In the genomic region with DNA sequence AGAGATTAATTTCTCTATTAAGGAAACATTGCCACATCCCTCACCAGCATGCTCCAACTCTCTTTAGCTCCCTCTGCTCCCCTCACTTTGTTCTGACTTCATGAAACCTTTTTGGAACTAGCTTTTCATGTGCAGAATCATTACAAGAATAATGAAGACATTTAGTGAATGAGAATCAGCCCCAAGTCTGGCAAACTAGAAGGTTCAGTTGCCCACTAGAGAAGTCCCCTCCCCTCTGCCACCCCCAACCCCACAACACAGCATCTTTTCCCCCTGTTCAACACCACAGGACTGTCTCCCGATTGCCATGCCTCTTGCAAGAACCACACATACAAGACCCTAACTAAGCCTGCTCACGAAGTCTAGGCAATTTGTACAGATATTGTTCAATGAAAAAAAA, we compare ENCODE assay signal across 11 mouse cellular contexts.
DNase-seq lines count a peak whose midpoint lies in the region; ATAC-seq and TF ChIP-seq lines count a peak whose summit lies in the region.
"Had no signal": no experiment of that assay in that cellular context is flagged by ENCODE, and none has a peak within 500 bp of the region (broad histone marks: within the 10 kb centered on the region; RNA-seq: fewer than 3 reads in every experiment).

No protein-coding gene starts in this region.

- intact Hi-C loops in heart, postnatal 25 days (cut with DNase I): no loop called here

- no peaks in the 10 kb centered on the region for H3K27me3 ChIP-seq in heart, embryonic 16.5 days (ENCODE audit: control insufficient read depth, insufficient read depth, low read length)
- peaks cover 72% of the 10 kb centered on the region for H3K27me3 ChIP-seq in hindbrain, embryonic 10.5 days (ENCODE audit: insufficient read depth, poor library complexity, severe bottlenecking)
- H3K27me3 ChIP-seq in midbrain, embryonic 14.5 days (ENCODE audit: control insufficient read depth, insufficient read depth, low read length): no peaks in the 10 kb centered on the region

- no peak for DNase-seq in heart, postnatal 25 days (ENCODE audit: low spot score)
- DNase-seq in brain, embryonic 14.5 days (ENCODE audit: low read depth): peak; percentile 73
- no peak for DNase-seq in hindbrain, embryonic 10.5 days (ENCODE audit: low spot score)
- DNase-seq in midbrain, embryonic 14.5 days: no peak
- DNase-seq in MN1 (ENCODE audit: low spot score): no peak
- DNase-seq in layer of hippocampus, adult 8-10 months (ENCODE audit: low spot score in 2 of 2): no peak
- no peak for DNase-seq in kidney, postnatal 10 days
- DNase-seq: adrenal gland, postnatal 10 days; kidney, adult 9 months had no signal

- 4% methylated on average over 2 of the region's 2 CpGs for WGBS in heart, embryonic 16.5 days
- WGBS in hindbrain, embryonic 10.5 days: 0% methylated on average over 2 of the region's 2 CpGs
- 0% methylated on average over 2 of the region's 2 CpGs for WGBS in midbrain, embryonic 14.5 days

- peak overlapping the region; percentile 55 for H3K4me3 ChIP-seq in heart, embryonic 16.5 days (ENCODE audit: low read length)
- H3K4me3 ChIP-seq in hindbrain, embryonic 10.5 days: peak overlapping the region; percentile 54
- H3K4me3 ChIP-seq in midbrain, embryonic 14.5 days (replicated peaks; ENCODE audit: low read depth, low read length): peak overlapping the region; percentile 32

- H3K27ac ChIP-seq in heart, embryonic 16.5 days (ENCODE audit: low read length): peak overlapping the region; percentile 83
- peak overlapping the region; percentile 80 for H3K27ac ChIP-seq in hindbrain, embryonic 10.5 days
- peak overlapping the region; percentile 88; the same call in 1 of the 2 replicates for H3K27ac ChIP-seq in midbrain, embryonic 14.5 days (replicated peaks; ENCODE audit: low read depth, low read length)
- H3K27ac ChIP-seq: macrophage had no signal

- no peak for TF ChIP-seq CTCF in brain, embryonic 14.5 days (IDR thresholded peaks at IDR 0.05; ENCODE audit: borderline replicate concordance, extremely low read depth, insufficient read depth, insufficient read length)

- TF ChIP-seq POLR2A in brain, embryonic 14.5 days (IDR thresholded peaks at IDR 0.05; ENCODE audit: borderline replicate concordance, extremely low read depth, insufficient read depth, insufficient read length, poor library complexity, severe bottlenecking): no peak

- no peak for ATAC-seq in heart, embryonic 16.5 days (replicated peaks; ENCODE audit: extremely low read depth, insufficient read depth, low FRiP score)
- no peak for ATAC-seq in midbrain, embryonic 14.5 days (ENCODE audit: low FRiP score, low TSS enrichment)

- peak overlapping the region; percentile 83 for H3K4me2 ChIP-seq in heart, embryonic 16.5 days (ENCODE audit: low read depth, low read length)
- H3K4me2 ChIP-seq in midbrain, embryonic 14.5 days (ENCODE audit: low read length): peak overlapping the region; percentile 81

- H3K9ac ChIP-seq in heart, embryonic 16.5 days (ENCODE audit: low read length): no peak overlapping the region
- H3K9ac ChIP-seq in midbrain, embryonic 14.5 days (replicated peaks; ENCODE audit: low read length): peak overlapping the region; percentile 44; the same call in 1 of the 2 replicates

- H3K9me3 ChIP-seq in heart, embryonic 16.5 days (replicated peaks; ENCODE audit: control insufficient read depth, low read length): no peaks in the 10 kb centered on the region
- H3K9me3 ChIP-seq in hindbrain, embryonic 10.5 days: no peaks in the 10 kb centered on the region
- no peaks in the 10 kb centered on the region for H3K9me3 ChIP-seq in midbrain, embryonic 14.5 days (ENCODE audit: control insufficient read depth, low read length)

- H3K4me1 ChIP-seq in heart, embryonic 16.5 days (ENCODE audit: control insufficient read depth, insufficient read depth, low read length): peaks cover 33% of the 10 kb centered on the region
- peaks cover 58% of the 10 kb centered on the region for H3K4me1 ChIP-seq in hindbrain, embryonic 10.5 days (replicated peaks)
- H3K4me1 ChIP-seq in midbrain, embryonic 14.5 days (ENCODE audit: control insufficient read depth, insufficient read depth, low read length): peaks cover 27% of the 10 kb centered on the region

- H3K36me3 ChIP-seq in heart, embryonic 16.5 days (ENCODE audit: control insufficient read depth, insufficient read depth): no peaks in the 10 kb centered on the region
- H3K36me3 ChIP-seq in hindbrain, embryonic 10.5 days: no peaks in the 10 kb centered on the region
- no peaks in the 10 kb centered on the region for H3K36me3 ChIP-seq in midbrain, embryonic 14.5 days (ENCODE audit: control insufficient read depth, insufficient read depth, low read length)
